Mouse (Mus musculus) G1E (cell line): Measurements from ENCODE around the gene Klhl36.

Experiments used
- CTCF ChIP-seq: IDR thresholded peaks from 2 replicates; pipeline ENCODE4 v1.5.1; 2012; ENCODE audit warnings: low read depth, low read length, inconsistent platforms, mixed read lengths
- GATA1 ChIP-seq: IDR thresholded peaks from 2 replicates; pipeline ENCODE4 v1.6.1; 2012; ENCODE audit warnings: borderline replicate concordance, low read length, inconsistent platforms, mixed read lengths
- GATA2 ChIP-seq: IDR thresholded peaks from 2 replicates; pipeline ENCODE4 v1.6.1; 2012; ENCODE audit warnings: low read depth, low read length, inconsistent platforms, borderline replicate concordance
- POLR2AphosphoS5 ChIP-seq: IDR thresholded peaks from 2 replicates; pipeline ENCODE4 v1.6.1; 2012; ENCODE audit warnings: low read depth, low read length, inconsistent platforms; ENCODE audit not compliant: insufficient replicate concordance
- TAL1 ChIP-seq: conservative IDR thresholded peaks from 2 replicates; pipeline ENCODE4 v1.6.1; 2012; ENCODE audit warnings: low read depth, low read length, inconsistent platforms, mixed read lengths

DNA sequence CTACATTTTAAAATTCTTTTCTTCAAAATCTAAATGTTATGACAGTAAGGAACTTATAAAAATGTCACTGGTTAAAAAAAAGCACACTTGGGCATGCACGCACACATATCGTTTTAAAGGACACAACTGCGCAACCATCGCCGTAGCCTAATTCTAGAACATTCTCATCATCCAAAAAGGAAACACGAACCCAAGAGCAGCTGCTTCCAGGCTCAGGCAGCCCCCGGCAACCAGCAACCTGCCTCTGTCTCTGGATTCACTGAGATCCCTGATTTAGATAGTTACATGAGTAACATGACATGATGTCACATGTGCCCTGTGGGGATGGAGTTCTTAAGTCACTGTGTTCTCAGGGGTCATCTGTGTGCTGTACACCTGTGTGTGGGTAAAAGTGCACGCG lies 38.8 kb upstream of the Klhl36 start:
- TF ChIP-seq CTCF (no peak), POLR2AphosphoS5 (no peak), GATA1 (no peak), TAL1 (no peak), GATA2 (no peak)
